Mouse (Mus musculus): ENCODE measurements at regions not wholly inside any gene's neighbourhood (a gene's known extent, or its start where the extent isn't known, plus 50 kb on each side); places are given as distances from the start of the nearest gene placed in this dataset.

DNA sequence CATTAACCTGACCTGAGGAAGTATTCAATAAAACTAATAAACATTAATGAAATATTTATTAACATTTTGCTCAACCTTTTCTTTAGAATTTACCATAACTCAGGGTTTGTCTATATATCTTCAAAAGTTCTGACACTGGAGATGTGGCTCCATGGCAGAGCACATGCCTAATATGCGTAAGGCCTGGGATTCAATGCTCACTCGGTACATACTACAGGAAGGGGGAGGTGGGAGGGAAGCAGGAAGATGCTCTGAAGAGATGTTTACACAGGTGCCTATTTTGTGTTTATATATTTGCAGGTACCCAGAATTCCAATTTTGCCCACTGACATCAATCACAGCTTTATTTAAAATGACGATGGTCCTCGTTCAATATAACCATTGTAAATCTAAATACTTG is 79.0 kb downstream of the Actbl2 start:
- TF ChIP-seq HCFC1 (IDR thresholded peaks at IDR 0.05; ENCODE audit: borderline replicate concordance, insufficient read depth, low read length) (no peak), CHD2 (IDR thresholded peaks at IDR 0.05; ENCODE audit: low read depth, low read length) (no peak), ZC3H11A (IDR thresholded peaks at IDR 0.05; ENCODE audit: borderline replicate concordance, low read depth, low read length) (no peak), ZNF384 (IDR thresholded peaks at IDR 0.05; ENCODE audit: low read depth, low read length) (no peak)
